Mouse (Mus musculus): ENCODE data around the gene Lsm2. TPM values are rescaled to one million over a fixed set of nuclear protein-coding genes. Genes with fewer than 3 reads are reported as not detected.
"Not testable (repeated sequence)": the region's sequence is repeated elsewhere in the genome, so short reads cannot be mapped to it uniquely, and the experiment has no call there.

The Lsm2 gene
- 10 to 100 TPM; 50.5 to 54.8 TPM for total RNA-seq (2021)
- long read RNA-seq, experiment 1, transcript Lsm2-202 (5 exons, 840 nt), result major isoform, 44 of 50 reads
- long read RNA-seq, experiment 1, partial matches to known transcripts, result 0 of 50 reads
- long read RNA-seq, experiment 1, other reads (novel, unspliced or antisense), result 2 of 50 reads
- long read RNA-seq, experiment 2, transcript Lsm2-202 (5 exons, 840 nt), result major isoform, 27 of 33 reads
- long read RNA-seq, experiment 2, partial matches to known transcripts, result 0 of 33 reads
- long read RNA-seq, experiment 2, other reads (novel, unspliced or antisense), result 5 of 33 reads

GRCm38 (mm10) chr17:34981690-34982180 lies at the start of gene Lsm2:
Lsm2 (plus strand) TSS chr17:34981862.
- peak; percentile 78 to 81 for DNase-seq (ENCODE audit: low spot score in 2 of 2)

GRCm38 (mm10) chr17:34932287-34932686 lies 49.4 kb upstream of the Lsm2 start:
- DNase-seq (ENCODE audit: low spot score in 2 of 2), result no peak

DNA sequence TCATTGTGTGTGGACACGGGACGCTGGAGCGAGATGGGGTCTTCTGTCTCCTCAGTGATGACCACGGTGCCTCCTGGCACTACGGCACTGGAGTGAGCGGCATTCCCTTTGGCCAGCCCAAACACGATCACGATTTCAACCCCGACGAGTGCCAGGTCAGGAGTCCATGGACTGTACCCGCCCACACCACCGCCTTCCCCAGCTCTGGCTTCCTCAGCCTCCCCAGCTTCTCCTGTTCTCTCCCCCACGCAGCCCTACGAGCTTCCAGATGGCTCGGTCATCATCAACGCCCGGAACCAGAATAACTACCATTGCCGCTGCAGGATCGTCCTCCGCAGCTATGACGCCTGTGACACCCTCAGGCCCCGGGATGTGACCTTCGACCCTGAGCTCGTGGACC lies 47.6 kb upstream of the Lsm2 start:
- no peak for DNase-seq (ENCODE audit: low spot score in 2 of 2)

DNA sequence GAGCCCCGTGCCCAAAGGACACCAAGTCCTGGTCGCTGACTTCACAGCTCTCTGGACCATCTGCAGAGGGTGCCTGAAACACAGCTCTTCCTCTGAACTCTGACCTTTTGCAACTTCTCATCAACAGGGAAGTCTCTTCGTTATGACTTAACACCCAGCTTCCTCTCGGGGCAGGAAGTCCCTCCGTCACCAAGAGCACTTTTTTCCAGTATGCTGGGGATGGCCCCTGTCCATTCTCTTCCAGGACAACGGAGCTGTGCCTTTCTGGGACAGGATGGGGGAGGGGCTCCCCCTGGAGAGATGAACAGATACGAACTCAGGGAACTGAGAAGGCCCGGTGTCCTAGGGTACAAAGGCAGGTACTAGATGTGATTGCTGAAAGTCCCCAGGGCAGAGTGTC lies 46.8 kb upstream of the Lsm2 start:
- DNase-seq (ENCODE audit: low spot score in 2 of 2), result no peak

GRCm38 (mm10) chr17:34937960-34938505 lies 43.6 kb upstream of the Lsm2 start:
- DNase-seq (ENCODE audit: low spot score in 2 of 2), result no peak

DNA sequence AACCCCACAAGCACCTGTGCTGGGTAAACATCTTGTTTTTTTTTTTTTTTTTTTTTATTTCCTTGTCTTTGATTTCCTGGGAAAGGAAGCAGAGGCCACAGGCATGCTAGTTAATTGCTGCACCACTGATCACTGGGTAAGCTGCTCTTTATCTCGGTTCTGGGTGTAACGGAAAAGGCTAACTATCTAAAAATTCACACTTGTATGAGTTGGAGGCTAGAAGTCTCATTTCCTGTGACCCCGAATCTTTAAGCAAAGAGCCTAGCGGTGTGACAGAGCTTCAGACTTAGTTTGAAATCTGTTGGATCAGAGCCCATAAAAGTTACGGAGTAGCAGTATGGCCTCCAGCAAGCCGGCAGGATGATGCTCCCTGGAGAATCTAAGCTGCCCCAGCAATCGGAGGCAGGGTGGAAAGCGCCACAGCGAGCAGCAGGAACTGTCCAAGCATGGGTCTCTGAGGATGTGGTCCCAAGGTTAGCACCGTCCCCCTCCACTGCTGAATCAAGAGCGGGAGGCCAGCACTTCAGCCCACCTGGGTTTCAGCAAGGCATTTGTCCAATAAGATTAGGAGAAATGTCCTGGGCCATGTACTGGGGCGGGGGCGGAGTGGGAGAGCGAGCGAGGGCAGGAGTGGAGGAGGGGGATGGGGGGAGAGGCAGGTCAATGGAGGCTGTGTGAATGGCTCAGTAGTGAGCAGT lies 40.2 kb upstream of the Lsm2 start:
- no peak for DNase-seq (ENCODE audit: low spot score in 2 of 2)

DNA sequence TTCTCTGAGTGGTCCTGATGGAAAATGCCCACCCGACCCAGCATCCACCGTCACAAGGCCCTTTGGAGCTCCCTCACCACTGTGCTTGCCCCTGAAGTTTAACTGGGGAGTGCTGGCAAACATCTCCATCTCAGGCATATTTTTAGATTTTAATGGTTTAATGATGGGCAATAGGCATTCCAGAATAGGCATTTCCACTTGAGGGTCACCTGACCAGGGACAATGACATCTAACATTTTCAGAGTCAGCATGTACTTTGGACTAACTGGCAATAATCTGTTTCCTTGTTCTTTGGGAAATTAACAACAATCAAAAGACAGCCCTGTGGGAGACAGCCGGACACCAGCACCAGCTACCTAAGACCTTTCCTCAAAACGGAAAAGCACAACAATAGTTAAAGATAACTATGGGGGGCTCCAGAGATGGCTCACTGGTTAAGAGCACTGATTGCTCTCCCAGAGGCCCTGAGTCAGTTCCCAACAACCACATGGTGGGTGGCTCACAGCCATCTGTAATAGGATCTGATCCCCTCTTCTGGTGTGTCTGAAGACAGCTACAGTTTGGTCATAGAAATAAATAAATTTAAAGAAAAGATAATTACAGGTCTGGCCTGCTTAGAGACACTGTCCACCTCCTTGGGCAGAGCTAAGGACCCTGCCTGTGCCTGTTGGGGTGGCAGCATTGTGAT lies 38.4 kb upstream of the Lsm2 start:
- DNase-seq (ENCODE audit: low spot score in 2 of 2), result no peak

DNA sequence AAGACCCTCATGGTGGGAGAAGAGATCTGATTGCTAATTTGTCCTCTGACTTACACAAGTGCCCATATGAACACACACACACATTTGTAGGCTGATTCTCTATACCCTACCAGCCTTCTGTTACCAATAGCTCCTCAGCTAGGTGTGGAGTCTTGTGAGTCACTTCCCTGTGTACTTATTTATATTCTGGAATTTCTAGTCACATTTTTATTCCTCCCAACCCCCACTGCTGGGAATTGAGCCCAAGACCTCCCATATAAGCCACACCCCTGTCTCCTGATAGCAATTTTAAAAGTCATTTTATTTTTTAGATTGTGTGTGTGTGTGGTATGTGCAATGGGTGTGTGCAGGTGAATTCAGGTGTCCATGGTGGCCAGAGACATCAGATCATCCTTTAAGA lies 37.3 kb upstream of the Lsm2 start:
- DNase-seq (ENCODE audit: low spot score in 2 of 2), result no peak

DNA sequence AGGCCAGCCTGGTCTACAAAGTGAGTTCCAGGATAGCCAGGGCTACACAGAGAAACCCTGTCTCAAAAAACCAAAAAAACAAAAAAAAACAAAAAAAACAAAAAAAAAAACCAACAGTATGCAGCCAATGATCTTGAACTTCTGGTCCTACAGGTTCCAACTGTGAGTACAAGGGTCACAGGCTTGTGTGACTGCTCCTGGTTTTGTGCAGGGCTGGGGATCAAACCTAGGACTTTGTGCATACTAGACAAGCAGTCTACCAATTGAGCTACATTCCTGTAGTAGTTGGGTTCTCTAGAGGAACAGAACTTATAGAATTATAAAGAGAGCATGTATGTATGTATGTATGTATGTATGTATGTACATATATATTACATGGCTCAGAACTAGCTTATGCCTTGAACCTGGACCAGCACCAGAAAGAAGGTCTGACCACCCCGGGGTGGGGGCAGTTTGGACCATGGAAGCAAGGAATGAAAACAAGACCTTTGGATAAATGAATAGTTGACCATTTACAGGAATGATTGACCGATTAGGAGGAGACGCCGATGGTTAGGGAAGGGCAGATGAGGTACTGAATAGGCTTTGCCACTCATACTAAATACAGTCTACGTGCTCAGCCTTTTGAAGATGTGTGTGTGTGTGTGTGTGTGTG lies 35.0 kb upstream of the Lsm2 start:
- DNase-seq (ENCODE audit: low spot score in 2 of 2), result no peak

- no peak for DNase-seq (ENCODE audit: low spot score in 2 of 2)
Measured at GRCm38 (mm10) chr17:34947606-34948005, 34.1 kb upstream of the Lsm2 start.

GRCm38 (mm10) chr17:34948721-34949552 lies 32.7 kb upstream of the Lsm2 start:
- DNase-seq (ENCODE audit: low spot score in 2 of 2), result not testable (repeated sequence)

DNA sequence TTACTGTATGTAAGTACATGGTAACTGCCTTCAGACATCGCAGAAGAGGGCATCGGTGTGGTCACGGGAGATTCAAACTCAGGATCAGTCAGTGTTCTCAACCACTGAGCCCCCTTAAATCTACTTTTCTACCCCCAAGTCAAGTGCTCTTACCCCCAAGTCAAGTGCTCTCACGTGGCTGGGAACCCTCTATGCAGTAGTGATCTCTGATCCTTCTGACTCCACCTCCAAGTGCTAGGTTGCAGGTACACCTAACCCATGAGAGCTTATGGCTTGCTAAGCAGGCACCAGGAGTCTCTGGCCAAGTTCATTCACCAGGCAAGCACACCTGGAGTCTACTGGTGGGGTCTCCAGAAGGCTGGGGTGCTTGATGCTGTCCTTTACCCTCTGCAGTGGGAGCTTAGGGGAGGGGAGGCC lies 32.1 kb upstream of the Lsm2 start:
- DNase-seq (ENCODE audit: low spot score in 2 of 2), result no peak

- no peak for DNase-seq (ENCODE audit: low spot score in 2 of 2)
Measured at GRCm38 (mm10) chr17:34950514-34951455, 30.9 kb upstream of the Lsm2 start.

DNA sequence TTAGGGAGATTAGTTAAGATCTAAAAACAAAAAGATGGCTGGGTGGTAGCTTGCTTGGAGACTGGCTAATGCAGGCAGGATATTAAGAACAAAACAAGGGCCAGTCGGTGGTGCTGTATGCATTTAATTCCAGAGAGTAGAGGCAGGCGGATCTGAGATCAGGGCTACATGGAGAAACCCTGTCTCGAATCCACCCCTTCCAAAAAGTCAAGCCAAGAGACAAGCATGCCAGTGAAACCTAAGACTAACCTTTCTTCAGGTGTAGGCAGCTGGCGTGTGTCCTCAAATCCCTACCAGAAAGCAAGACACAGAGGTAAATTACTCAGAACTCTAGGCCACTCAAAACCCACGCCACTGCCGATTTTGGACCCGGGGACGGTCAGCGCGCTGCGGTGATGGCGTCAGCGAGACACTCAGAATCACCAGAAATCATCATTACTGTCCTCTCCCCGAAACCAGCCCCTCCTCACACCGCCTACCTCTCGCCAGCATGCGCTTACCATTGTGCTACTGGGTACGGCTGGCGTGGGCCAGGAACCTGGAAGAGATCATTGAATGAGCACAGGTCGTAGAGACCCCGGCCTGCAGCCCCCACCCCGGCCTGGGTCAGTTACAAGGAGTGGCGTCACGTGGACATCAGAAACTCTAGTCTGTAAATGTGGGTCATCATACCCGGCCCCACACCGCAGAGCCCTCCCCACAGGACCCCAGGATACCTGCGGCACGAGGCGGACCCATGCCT lies 29.9 kb upstream of the Lsm2 start:
- DNase-seq (ENCODE audit: low spot score in 2 of 2), result no peak

GRCm38 (mm10) chr17:34952378-34953040 lies 29.2 kb upstream of the Lsm2 start:
- DNase-seq (ENCODE audit: low spot score in 2 of 2), result peak; percentile 48 to 62

DNA sequence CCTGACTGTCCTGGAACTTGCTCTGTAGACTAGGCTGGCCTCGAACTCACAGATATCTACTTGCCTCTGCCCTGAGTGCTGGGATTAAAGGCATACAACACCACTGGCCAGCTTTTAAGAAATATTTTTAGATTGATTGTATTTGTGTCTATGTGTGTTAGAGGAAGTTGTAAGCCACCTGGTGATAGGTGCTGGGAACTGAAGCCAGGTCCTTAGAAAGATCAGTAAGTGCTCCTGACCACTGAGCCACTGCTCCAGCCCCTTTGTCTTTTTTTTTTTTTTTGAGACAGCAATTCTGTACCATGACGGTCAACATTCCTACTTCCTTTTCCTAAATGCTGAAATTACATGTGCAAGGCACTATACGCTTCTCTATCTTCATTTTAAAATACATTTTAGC lies 28.4 kb upstream of the Lsm2 start:
- DNase-seq (ENCODE audit: low spot score in 2 of 2), result no peak

- no peak for DNase-seq (ENCODE audit: low spot score in 2 of 2)
Measured at GRCm38 (mm10) chr17:34953904-34954303, 27.8 kb upstream of the Lsm2 start.

- DNase-seq (ENCODE audit: low spot score in 2 of 2), result no peak
Measured at GRCm38 (mm10) chr17:34954831-34955230, 26.8 kb upstream of the Lsm2 start.

Data from adrenal gland, postnatal 4 days (tissue).